Mouse (Mus musculus) gastrocnemius, postnatal 36 days (tissue): ENCODE results near the gene Trpm1. TPM values are rescaled to one million over a fixed set of nuclear protein-coding genes. Genes with fewer than 3 reads are reported as not detected.

ENCODE experiments used
- DNase-seq, 2 experiments: peaks; one replicate each; pipeline ENCODE4 v3.0.0; 2022
- intact Hi-C: fragments of 180-260 bp; cut with DNase I; formaldehyde crosslinking; loops from one replicate; pipeline ENCODE4 v1.15.1; 2025
- microRNA-seq, 2 experiments: library from miRNA; unstranded; fragments of <30 nt; microRNA quantifications; one replicate each; pipeline ENCODE4 v1.2.0; 2021
- total RNA-seq, 2 experiments: library from RNA; stranded (reverse); gene quantifications; 2 replicates each; pipeline ENCODE4 v1.2.3; 2021

The Trpm1 gene
- total RNA-seq, 2 experiments from 2014 or later: 0.47 to 0.56 TPM

DNA sequence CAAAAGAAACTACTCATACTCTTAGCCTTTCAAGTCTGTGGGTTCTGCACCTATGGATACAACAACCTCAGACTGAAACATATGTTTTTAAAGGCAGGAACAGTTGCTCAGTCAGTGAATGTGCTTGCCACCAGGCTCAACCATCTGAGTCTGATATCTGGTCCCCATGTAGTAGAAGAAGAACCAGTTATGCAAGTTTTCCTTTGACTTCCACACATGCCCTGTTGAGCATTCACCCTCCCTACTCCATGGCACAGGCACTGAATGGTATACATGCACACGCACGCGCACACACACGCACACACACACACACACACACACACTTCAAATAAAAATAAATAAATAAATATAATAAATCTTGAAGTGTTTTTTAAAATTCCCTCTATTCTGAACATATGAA is 113.0 kb downstream of the Trpm1 start:
- intact Hi-C loops: no loop called here

DNA sequence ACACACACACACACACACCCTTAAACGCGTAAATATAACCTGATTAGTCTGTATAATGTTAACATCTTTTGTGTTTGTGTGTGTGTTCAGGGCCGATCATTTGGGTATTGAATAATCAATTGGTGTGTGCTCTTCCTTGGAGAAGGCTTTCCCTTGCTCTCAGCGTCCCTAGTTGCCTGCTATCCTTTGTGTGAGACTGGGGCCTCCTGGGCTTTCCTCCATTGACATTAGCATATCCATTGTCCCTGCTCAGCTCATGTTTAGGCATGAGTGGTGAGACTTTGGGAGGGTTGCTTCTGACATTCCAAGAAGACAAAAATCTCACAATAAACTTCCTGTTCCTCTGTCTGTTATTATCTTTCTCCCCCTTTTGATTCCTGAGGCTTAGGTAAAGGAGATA is 118.3 kb downstream of the Trpm1 start:
- DNase-seq: no peak
- intact Hi-C loops: no loop called here

More for the DNA sequence above, 113.0 kb downstream of the Trpm1 start:
- no peak for DNase-seq

DNA sequence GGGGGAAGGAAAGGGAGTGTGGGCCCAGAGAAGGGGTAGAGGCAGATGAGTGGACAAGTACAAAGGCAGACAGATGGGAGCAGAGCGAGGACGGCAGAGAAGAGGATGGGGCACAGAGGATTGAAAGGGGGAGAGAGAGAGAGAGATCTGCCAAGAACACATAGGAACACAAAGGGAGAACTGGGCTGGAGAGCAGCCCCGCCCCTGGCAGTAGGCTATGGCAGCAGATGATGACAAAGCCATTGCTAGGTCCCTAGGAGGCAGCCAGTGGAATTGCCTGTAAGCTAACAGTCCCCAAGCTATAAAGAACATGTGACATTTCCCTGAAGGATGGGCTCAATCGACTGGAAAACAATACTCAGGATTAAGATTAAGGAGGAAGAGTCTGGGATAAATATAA is 121.9 kb downstream of the Trpm1 start:
- DNase-seq: no peak
- intact Hi-C loops: no loop called here

DNA sequence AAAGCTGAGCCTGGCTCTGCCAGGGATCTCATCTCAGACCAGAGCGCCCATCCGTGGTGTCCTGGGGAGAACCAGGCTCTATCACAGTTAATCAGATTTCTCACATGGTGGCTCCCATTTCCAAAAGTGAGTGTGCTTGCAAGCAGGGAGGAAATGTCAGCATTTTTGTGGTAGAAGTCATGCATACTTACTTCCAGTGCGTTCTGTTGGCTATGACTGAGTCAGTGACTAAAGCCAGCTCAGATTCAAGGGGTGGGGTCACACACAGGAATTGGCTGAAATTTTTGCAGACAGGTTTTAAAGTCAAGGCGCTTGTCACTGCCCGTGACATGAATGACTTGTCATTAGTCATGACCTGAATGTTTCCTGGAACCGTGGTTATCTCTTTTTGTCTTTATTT is 123.3 kb downstream of the Trpm1 start:
- DNase-seq: no peak
- intact Hi-C loops: no loop called here

DNA sequence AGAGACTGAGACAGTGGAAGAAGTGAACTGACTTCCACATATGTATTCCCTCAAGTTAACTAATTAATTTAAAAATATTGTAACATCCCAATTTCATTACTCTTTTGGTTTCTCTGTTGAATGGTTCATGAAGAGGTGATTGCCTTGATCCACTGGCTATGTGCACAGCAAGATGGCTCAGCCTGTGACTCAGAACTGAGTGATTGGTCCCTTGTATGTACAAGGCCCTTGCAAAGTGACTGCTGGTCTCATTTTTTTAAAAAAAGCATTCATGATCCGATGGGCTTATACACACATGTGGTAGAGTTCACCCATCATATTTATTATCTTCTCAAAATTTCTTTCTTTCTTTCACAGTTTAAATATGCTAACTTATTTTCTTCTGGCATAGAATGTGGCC is 124.9 kb downstream of the Trpm1 start:
- no peak for DNase-seq
- intact Hi-C loops: no loop called here

DNA sequence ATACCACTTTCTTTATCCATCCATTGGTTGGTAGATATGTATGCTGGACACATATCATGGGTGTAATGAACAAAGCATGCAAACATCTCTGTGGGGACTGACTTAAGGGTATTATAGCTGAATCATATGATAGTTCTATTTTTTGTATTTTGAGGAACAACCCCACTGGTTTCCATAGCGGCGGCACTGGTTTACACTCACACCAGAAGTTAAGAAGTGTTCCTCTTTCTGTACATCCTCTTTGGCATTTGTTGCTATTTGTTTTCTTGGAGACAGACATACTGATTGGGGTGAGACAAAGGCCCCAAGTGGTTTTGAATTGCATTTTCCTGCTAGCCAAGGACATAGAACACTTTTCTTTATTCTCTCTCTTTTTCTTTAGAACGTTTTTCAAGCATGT is 125.9 kb downstream of the Trpm1 start:
- intact Hi-C loops: no loop called here
- DNase-seq: no peak

DNA sequence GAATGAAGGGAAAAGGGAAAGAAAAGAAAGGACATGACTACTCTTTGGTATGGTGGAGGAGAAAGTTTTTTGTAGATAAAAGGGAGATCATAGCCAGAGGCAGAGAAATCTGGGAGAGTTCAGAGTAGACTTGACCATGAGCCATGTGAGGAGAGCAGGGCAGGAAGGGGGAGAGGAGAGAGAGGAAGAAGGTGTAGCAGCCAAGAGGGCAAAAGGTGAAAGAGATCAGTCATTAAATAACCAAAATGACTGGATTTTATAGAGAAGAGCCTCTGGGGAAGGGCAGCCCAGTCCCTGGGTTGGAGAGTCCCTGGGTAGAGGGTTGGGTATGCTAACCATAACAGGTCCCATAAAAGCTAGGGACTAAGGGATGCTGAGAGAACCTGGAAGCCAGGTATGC is 132.9 kb downstream of the Trpm1 start:
- no peak for DNase-seq
- intact Hi-C loops: loop anchor here (5.0 kb wide), 1 partner anchor 104 kb away; no protein-coding TSS in a partner anchor

DNA sequence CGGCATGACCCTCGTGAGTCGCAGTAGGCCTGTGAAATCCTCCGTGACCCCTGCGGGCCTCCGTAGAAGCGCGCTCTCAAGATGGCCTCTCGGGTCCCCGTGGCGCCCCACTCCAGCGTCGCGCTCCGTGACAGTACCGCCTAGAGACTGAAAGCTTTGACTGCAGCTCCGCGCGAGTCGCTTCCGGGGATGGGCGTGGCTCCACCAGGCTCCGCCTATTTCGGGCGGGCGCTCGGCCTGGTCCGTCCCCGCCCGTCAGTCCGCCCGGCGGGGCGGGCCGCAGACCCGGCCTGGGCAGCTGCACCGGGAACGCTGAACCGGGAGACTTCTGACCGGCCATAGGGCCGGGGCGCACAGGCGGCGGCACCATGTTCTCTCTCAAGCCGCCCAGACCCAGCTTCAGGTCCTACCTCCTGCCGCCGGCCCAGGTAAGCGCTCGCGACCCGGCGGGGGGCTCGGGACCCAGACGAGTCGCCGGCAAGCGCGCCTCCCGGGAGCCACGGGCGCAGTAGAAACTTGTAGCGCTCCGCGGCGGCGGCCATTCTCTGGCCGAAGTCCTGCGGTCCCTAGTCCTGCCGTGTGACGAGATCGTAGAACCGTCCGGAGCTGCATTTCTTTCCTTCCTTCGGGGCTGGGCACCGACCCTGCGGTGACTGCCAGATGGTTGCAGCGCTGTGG is 133.9 kb downstream of the Trpm1 start, which contains the start of gene Mtmr10:
Gene Mtmr10, plus strand, starts transcription at position 240 of the 678 bp plus-strand sequence.
- intact Hi-C loops: loop anchor here (5.0 kb wide), 1 partner anchor 105 kb away; no protein-coding TSS in a partner anchor
- peak; percentile 98 to 99 for DNase-seq

DNA sequence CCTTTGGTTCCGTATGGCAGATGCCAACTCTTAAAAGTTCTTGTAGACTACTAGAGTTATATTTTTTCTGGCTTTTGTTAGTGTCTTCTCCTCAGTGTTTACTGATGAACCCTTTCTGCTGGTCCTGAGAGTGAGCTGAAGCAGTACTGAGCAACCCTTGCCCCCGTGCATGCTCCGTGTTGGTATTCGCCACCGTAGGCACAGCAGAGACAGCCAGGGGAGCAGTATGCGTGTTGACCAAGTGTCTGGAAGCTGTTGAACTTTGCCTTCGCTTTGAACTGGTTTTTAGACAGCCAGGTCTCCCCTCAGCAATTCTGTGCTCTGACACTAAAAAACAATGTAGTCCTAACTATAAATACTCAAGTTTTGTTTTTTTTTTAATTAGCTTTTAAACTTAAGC is 135.8 kb downstream of the Trpm1 start:
- intact Hi-C loops: loop anchor here (5.0 kb wide), 1 partner anchor 107 kb away; no protein-coding TSS in a partner anchor
- DNase-seq: no peak

DNA sequence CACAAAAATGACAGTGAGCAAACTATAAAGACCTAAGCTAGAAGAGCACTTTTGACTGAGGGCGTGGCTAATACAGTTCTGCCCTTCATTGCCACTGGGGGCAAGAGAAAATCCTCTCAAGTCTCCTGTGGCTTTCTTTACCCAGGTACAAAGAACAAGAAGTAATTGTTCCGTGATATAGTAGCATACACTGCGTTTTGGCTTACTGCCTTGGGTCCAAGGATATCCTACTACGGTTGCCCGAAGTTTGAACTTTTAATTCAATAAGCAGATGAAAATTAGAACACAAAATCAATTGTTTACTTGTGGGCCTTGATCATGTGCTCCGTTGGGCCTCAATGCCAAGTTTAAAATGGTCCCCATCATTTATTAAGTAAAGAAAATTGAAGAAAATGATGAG is 136.8 kb downstream of the Trpm1 start:
- intact Hi-C loops: loop anchor here (5.0 kb wide), 2 partner anchors 37 to 128 kb away; no protein-coding TSS in a partner anchor
- no peak for DNase-seq

DNA sequence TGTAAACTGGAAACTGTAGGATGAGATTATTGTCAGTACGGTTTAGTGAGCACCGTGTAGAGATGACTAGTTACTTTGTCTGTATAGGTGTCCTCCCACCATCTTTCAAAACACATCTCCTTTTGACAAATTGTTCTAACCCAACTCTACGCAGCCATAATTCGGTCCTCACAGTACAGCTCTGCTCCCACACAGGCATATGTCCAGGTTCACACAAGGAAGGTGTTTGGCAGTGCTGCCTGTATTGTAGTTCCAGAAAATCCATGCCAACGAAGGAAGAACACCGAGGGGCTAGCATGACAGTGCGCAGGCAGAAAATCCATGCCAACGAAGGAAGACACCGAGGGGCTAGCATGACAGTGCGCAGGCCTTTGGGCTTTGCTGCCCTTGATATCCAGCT is 138.1 kb downstream of the Trpm1 start:
- intact Hi-C loops: loop anchor here (5.0 kb wide), 2 partner anchors 36 to 129 kb away; no protein-coding TSS in a partner anchor
- no peak for DNase-seq

DNA sequence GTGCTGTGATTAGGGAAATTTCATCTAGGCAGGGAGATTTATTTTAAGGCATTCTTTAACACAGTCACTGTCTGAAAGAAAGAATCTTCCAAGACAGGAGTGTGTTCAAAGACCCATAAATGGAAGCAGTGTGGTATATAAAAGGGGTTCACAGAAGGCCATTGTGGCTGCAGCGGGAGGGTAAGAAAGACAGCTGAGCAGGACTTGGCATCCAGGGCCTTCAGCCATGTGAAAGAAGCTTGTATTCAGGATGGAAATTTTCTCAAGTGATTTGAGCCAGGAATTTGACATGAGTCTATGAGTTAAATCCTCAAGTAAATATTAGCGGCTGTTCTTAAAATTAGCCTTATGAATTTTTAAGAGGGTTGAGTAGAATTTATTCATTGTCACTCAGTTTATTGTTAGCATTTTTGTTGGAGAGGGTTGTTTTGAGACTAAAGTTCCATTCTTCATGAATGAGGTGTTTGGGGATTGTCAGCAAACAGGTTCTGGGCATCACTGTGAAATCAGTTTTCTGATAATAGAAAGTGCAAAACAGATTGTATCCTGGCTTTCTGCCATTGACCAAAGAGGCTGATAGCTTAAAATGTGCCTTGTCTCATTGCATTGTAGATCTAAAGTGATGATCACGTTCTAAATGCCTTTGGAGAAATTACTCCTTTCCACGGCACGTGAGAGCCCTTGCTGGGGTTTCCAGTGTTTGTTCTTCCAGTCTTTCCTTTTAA is 142.8 kb downstream of the Trpm1 start:
- no peak for DNase-seq
- intact Hi-C loops: no loop called here

DNA sequence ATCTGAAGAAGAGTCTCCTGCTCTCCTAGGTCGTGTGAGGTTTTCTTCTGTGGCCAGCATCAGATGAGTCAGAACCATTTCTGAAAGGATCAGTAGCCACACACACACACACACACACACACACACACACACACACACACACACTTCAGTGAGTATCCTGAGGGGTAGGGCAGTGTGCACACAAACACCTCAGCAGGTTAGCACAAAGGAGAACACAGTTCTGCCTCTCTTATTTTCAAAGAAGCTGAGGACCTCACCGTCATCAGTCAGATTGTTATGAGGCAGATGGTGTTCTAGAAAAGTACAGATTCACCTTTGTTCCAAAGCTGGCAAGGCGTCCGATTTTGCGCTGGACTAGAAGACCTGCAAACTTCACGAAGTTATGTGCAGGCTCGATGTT is 156.6 kb downstream of the Trpm1 start:
- DNase-seq: no peak
- intact Hi-C loops: no loop called here

DNA sequence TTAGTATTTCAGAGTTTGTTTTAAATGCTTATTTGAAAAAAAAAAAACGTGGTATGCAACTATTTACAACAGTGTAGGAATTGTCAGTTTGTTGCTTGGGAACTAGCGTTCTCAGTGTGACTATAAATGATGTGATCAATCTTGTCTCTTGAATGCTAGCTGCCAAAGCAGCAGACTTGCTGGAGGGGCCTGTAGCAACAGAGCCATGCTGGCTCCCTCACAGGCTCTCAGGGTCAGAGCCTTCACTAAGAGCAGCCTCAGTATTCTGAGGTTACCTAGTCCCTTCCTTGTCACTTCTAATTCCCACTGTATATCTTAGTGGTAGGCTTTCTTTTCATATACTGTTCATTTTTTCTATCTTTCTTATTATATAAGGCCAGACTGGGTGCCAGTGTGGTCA is 157.1 kb downstream of the Trpm1 start:
- intact Hi-C loops: no loop called here
- DNase-seq: no peak

DNA sequence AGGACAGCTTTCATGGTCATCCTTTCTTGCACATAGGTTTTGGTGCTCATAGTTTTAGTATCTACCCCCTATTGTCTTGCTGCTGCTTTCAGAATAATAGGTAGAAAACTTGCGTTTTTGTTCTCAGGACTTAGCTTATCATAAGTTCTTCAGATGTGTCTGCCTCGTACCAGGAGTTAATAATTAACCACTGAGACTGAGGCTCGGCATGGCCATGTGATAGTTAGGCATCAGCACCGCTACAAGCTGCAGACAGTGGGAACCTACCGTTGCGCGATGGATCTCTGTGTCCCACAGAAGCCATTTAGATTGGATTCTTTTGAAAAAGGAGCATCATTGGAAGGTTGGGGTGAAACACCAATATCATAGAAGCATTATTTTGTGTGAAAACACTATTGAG is 159.2 kb downstream of the Trpm1 start:
- intact Hi-C loops: no loop called here

More for the DNA sequence above, 159.2 kb downstream of the Trpm1 start:
- DNase-seq: no peak

Small RNA genes lying within 50 kb of the gene (microRNA-seq; reads per million reads assigned to microRNA genes)
- gene Mir211 (2.2 to 6.4 reads per million in 2 experiments), gene Mir6416 (0 reads per million in 2 experiments)

Other genes starting within 250 kb of the Trpm1 start
- gene E030018B13Rik, start 237.0 kb upstream of the Trpm1 start, total RNA-seq: not detected
- gene Klf13, start 214.9 kb upstream of the Trpm1 start, total RNA-seq: 10 to 100 TPM; 42.3 to 47.7 TPM
- 10 to 100 TPM; 14.3 to 18.9 TPM for gene Mtmr10, start 133.8 kb downstream of the Trpm1 start, total RNA-seq
- 1 to 10 TPM; 5.2 to 6.7 TPM for gene Fan1, start 220.3 kb downstream of the Trpm1 start, total RNA-seq
- 10 to 100 TPM; 13.8 to 13.9 TPM for gene Mphosph10, start 238.4 kb downstream of the Trpm1 start, total RNA-seq
- 10 to 100 TPM; 86.3 to 99.6 TPM for gene Mcee, start 238.8 kb downstream of the Trpm1 start, total RNA-seq